Mouse (Mus musculus) layer of hippocampus, adult 8-10 months (tissue): Measurements from ENCODE around the gene Tle4. TPM values are rescaled to one million over a fixed set of nuclear protein-coding genes. Genes with fewer than 3 reads are reported as not detected.
A peak's percentile ranks its signal among the peaks of the same experiment; 100 is the strongest.

ENCODE experiments used
- DNase-seq, 2 experiments: peaks; one replicate each; pipeline ENCODE4 v3.0.0; 2022; ENCODE audit warnings: low spot score in 2 of 2
- total RNA-seq, 4 experiments: library from RNA; stranded (reverse); gene quantifications; 2 replicates each; pipeline ENCODE4 v1.2.4; 2022

Tle4 gene
- total RNA-seq, 4 experiments from 2014 or later: 42.1 to 45.0 (median 43.4) TPM

GRCm38 (mm10) chr19:14468733-14469132 is 129.1 kb downstream of the Tle4 start:
- DNase-seq: no peak

DNA sequence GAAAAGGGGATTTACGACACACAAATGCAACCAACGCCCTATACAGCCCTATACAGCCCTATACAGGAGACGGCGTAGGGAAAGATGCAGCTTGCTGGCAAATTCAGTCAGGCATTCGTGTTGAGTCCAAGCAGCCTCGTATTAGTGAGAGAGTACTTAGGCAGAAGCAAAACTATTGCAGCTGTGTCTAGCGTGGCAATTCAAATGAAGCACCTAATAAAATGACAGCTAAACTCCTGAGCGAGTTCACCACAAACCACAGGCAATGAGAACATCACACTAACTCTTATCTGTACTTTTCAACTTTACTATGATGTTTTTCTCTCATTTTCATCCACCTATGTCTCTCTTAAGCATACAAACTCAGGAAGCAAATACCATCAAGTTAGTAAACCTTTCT is 131.8 kb downstream of the Tle4 start:
- no peak for DNase-seq

GRCm38 (mm10) chr19:14463281-14464079 is 134.4 kb downstream of the Tle4 start:
- DNase-seq: no peak

- DNase-seq: no peak
Measured at GRCm38 (mm10) chr19:14453486-14453885, 144.4 kb downstream of the Tle4 start.

DNA sequence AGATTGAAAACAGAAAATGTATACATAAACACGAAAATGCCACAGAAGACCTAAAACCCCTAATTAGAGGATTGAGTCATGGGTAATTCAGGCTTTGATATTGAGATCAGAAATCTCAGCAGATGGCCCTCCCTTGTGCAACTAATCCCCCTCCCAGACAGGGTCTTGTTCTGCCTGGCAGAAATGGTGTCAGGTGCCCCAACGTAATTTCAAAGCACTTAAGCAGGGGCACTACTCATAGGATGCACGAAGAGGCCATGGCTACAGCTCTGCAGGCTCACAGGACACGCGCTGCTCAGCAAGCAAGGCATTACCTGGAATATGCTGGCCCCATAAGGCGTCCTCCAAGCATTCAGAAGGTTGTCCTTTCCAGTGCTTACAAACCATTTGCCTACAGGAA is 146.5 kb downstream of the Tle4 start:
- DNase-seq: no peak

DNA sequence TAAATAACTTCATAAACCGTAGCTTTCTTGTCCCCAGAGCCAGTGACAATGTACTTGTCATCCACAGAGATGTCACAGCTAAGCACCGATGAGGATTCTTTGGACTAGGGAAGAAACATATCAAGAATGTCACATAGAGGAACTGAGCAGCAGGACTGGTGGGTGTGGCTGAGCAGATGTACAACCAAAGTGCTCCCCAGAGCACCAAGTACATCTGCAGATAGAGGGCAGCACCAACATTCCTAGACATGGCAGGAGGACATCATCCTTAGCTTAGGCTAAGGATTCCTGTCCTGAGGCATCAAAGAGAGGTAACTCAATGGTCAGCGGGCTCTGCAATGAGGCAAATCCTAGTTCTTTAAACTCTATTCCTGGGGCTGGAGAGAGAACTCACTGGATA is 148.1 kb downstream of the Tle4 start:
- no peak for DNase-seq

- DNase-seq: no peak
Measured at GRCm38 (mm10) chr19:14448586-14448985, 149.3 kb downstream of the Tle4 start.

GRCm38 (mm10) chr19:14447474-14447873 is 150.4 kb downstream of the Tle4 start:
- DNase-seq: no peak

- DNase-seq: no peak
Measured at GRCm38 (mm10) chr19:14441861-14442260, 156.0 kb downstream of the Tle4 start.

DNA sequence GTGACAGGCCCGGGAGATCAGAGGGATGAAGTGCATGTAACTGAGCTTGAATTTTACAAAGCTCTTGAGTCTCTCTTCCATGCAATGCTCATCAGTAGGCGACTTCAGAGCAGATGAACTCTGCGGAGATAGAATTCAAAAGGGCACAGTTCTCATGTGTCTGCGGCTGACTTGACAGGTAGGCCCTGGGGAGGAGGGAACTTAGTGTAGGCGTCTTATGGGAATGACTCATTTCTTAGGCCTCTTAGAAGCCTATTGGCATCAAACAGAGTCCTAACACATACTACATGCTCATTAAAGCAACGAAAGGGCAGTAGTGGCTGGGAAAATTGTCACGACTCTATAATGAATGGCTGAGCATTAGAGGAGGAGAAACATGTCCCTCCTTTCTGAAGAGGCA is 160.6 kb downstream of the Tle4 start:
- DNase-seq: no peak

- DNase-seq: no peak
Measured at GRCm38 (mm10) chr19:14436567-14436966, 161.3 kb downstream of the Tle4 start.

DNA sequence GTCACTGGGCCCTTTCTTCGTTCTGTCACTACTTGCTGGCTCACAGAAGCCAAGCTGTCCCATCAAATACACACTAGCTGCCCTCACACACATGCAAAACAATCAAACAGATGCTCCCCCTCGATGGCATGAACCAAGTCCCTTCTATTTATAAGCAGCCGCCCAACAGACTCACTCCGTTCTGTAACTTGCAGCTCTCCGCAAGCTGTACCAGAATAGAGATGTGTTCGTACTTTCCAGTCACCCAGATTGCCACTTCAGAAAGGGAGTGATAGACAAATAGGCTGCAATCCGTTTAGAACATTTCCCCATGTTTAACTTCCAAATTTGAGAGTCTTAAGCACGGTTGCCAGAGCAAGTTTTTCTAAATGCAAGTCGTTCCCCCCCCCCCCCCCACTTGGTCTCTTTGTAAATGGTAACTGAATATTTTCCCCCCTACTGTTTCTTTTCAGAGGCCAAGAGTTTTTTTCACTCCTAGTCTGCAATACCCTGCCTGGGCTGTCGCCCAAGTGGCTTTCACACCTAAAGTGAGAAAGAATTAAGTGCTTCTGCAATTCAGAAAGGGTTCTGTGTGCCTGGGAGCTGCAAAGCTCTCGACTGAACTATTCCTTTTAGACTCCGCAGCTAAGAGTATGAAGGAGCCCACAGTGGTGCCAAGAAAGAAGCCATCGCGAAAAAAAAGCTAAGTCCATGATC is 162.0 kb downstream of the Tle4 start:
- peak; percentile 64 to 65 for DNase-seq

- DNase-seq: no peak
Measured at GRCm38 (mm10) chr19:14433900-14434299, 164.0 kb downstream of the Tle4 start.

- no peak for DNase-seq
Measured at GRCm38 (mm10) chr19:14432436-14432835, 165.4 kb downstream of the Tle4 start.

DNA sequence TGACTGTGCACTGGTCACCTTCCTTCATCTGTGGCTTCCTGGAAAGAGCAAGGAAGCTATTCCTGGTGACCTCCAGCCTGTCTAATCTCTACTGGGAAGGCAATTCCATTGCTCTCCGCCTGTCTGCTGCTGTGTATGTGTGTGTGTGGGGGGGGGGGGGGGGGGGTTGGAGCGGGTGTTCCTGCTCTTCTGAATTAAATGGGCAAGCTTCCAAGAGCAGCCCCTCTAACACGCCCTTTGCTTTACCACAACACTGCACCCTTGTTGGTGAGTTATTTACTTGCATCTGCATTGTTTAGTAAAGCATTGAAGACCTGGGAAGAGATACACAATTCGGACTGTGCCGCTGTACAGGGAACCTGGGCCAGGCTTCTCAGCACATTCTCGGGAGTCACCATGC is 170.9 kb downstream of the Tle4 start:
- no peak for DNase-seq

GRCm38 (mm10) chr19:14426244-14426868 is 171.5 kb downstream of the Tle4 start:
- no peak for DNase-seq

- no peak for DNase-seq
Measured at GRCm38 (mm10) chr19:14425122-14425521, 172.7 kb downstream of the Tle4 start.

GRCm38 (mm10) chr19:14424016-14424964 is 173.6 kb downstream of the Tle4 start:
- no peak for DNase-seq

- no peak for DNase-seq
Measured at GRCm38 (mm10) chr19:14421691-14422090, 176.2 kb downstream of the Tle4 start.

DNA sequence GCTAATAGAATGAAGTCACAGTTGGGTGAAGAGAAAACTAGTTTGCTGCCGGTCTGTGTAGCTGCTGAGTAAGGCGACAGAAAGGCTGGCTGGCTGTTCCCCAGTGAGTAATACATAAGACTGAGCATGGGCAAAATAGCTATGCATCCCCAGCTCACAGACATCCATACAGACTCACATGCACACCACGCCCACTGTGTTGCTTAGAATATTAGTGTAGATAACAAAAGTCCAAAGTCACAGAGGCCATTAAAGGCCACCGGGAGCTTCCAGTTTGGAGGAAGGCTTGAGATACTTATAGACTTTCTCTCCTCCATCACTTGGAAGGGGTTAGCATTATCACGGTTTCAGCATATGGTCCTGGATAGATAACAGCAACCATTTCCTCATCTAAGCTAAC is 178.0 kb downstream of the Tle4 start:
- DNase-seq: no peak

GRCm38 (mm10) chr19:14416845-14417244 is 181.0 kb downstream of the Tle4 start:
- DNase-seq: no peak
